Mouse (Mus musculus) E14TG2a.4 (cell line): ENCODE measurements around the gene BC016579.

Experiments
- CTCF ChIP-seq: conservative IDR thresholded peaks from 2 replicates; pipeline ENCODE4 v1.5.1; 2014; ENCODE audit warnings: low read length
- NANOG ChIP-seq: IDR thresholded peaks from 2 replicates; pipeline ENCODE4 v1.6.1; 2014; ENCODE audit warnings: borderline replicate concordance, low read length, mixed read lengths
- POU5F1 ChIP-seq: IDR thresholded peaks from 2 replicates; pipeline ENCODE4 v1.6.1; 2014; ENCODE audit warnings: low read length, borderline replicate concordance

GRCm38 (mm10) chr16:45641301-45641700 lies 12.6 kb downstream of the BC016579 start:
- TF ChIP-seq CTCF (no peak), NANOG (no peak), POU5F1 (no peak)
